Mouse (Mus musculus) kidney, adult 9 months (tissue): Measurements from ENCODE around the gene Kazn.

ENCODE experiments used
- DNase-seq: peaks from one replicate; pipeline ENCODE4 v3.0.0; 2022

The Kazn gene

DNA sequence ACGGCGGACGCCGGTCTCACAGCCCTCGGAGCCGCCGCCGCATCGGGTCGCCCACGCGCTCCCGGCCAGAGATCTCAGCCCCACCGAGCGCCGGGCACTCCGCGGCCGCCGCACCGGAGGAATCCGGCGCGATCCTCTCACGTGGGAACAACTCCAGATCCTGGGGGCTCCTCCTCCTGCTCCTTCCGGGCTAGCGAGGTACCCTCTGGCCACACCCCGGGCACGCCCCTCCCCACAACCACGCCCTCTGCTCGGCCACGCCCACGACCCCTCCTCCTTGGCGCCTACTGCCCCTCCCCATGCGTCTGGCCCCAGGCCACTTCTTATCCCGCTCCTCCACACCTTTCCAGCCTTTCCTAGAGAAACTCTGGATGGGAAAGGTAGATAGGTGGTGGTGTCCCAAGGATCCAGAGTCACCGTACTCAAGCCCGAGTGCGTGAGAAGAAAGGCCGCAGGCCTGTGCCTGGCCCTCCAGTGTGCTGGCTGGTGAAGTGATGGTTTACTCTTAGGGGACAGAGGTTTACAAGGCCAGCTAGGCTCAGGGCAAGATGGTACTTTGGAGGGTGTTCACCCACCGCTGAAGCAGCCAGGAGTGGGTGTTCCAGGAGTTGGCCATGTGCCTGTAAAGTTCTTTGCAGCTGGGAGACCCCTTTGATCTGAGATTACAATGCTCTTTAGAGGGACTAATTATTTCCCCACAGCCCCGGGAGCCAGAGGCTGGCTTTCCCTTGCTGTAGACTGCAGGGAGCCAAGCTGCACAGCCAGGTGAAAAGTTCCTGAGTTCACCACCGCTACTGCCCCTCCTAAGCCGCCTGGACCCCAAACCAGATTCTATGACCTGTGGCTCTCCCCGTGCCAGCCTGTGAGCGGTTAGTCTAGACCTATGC lies at the start of gene Kazn:
Kazn (minus strand) TSS at position 162 of the 887 bp plus-strand sequence.
- DNase-seq = peak; percentile 96

DNA sequence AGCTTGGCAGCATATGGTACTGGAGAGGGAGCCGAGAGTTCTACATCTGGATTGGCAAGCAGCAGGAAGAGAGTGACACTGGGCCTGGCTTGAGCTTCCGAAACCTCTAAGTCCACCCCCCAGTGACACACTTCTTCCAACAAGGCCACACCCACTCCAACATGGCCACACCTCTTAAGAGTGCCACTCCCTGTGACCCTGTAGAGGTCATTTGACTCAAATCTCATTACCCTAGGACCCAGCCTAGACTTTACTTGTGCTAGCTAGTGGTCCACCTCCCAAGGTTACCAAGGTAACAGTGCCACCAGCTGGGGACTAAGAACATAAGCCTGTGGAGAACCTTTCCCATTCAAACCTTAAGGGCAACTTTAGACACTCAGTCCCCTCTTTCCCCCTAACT lies 46.3 kb upstream of the Kazn start:
- no peak for DNase-seq

DNA sequence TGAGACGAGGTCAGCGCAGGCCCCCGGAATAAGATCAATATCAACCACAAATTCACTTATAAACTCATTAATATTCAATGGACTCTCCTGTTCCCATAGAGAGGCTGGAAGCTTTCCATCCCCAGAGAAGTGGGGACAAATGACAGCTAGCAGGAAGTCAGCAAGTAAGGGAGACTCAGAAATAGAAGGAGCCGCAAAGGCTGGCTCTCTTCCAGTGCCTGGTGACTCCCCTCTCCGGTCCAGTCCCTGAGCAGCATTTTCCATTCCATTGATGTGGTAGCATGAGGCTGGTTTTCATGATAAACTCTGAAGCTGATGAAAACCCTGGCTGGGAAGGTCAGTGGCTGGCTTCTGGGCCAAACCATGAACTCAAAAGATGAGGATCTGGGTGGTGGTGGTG lies 44.7 kb upstream of the Kazn start:
- DNase-seq = no peak

DNA sequence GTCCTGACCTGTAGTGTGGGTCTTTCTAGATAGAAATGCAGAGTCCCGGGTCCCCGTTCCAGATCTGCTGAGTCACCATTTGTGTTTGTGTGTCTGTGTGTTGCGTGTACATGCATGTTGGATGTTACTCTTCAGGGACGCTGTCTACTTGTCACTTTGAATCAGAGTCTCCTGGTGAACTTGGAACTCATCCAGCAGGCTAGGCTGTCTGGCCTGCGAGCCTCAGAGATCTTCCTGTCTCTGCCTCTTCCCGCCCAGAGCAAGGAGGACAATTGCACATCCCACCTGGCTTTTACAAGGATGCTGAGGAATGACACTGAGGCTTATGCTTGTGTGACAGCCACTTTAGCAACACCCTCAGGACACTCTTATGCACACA lies 39.0 kb upstream of the Kazn start:
- no peak for DNase-seq

DNA sequence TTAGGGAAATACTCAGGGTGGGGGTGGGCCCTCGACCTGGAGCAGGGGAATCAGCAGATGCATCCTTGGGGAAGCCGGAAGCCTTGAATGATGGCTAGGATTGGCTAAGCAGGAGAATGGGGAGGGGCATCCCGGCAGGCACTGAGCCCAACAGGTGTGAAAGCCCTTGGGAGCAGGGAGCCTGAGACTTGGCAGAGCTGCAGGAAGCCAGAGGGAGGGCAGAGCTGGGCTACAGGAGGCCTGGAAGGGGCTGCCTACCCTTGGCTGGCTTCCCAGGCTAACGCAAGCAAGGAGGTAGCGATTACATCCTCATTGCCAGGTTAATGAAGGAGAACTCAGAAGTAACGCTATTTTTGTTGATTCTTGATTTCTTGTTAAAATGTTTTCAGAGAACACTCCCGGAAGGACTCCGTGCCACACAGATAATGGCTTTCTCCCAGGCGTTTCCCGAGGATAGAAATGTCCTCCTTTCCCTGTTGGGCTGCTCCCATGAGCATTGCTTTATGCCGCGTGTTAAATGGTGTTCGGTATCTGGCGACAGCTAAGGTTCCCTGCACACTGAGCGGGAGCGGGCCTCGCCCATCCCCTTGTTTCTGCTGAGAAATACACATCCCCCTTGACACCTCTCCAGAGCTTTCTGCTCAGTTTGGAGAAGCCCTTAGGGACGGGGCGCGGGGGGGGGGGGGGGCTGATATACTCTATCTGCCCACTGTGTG lies 38.4 kb upstream of the Kazn start:
- peak; percentile 50 for DNase-seq

DNA sequence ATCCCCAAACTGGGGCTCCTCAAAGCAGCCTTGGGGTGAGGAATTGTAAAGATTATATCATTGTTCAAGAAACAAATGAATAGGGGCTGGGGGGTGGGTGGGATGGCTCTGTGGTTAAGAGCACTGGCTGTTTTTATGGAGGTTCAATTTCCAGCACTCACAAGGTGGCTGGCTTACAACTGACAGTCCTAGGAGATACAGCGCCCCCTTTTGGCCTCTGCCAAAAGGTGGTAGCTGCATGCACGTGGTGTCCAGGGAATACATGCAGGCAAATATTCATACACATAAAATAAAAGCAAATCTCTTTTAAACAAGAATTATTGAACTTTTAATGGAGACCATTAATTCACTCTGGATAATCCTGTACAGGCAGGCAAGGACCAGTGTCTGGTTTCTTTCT lies 36.0 kb upstream of the Kazn start:
- no peak for DNase-seq

DNA sequence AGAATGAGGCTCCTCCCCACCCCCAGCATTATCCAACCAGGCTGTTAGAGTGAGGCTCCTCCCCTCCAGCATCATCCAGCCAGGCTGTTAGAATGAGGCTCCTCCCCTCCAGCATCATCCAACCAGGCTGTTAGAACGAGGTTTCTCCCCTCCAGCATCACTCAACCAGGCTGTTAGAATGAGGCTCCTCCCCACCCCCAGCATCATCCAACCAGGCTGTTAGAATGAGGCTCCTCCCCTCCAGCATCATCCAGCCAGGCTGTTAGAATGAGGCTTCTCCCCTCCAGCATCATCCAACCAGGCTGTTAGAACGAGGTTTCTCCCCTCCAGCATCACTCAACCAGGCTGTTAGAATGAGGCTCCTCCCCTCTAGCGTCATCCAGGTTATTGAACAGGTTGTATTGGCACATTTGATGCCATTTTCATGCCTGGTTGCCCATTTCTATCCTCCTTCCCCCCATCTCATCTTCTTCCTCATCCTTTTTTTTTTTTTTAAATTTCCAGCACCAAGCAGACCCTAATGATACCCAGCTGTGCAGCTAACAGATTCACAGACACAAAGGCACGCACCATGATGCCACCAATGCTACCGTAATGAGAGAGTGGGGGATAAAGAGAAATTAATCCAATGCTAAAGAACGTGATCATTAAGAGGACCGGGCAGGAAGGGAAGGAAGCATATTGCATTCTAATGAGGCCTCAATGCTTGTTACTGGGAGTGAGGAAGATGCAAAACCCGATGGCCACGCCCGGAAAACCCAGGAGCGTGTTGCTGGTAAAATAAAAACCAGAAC lies 35.4 kb upstream of the Kazn start:
- no peak for DNase-seq

DNA sequence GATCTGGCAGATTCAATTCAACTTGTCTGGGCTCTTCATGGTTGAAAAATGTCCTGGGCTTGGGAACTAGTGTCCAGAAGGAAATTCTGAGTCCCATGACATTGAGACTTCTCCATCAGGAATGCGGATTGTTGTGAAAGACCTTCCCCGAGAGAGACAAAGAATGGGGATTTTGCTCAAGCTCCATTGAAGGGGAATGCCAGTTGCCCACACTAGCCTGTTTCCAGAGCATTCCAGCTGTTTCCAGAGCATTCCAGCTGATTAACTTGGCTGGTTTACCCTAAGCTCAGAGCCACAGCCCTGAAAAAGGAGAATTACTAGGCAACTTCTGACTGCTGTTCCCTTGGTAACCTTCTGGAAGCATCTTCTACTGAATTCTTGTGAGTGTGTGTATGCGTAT lies 32.3 kb upstream of the Kazn start:
- DNase-seq = no peak

DNA sequence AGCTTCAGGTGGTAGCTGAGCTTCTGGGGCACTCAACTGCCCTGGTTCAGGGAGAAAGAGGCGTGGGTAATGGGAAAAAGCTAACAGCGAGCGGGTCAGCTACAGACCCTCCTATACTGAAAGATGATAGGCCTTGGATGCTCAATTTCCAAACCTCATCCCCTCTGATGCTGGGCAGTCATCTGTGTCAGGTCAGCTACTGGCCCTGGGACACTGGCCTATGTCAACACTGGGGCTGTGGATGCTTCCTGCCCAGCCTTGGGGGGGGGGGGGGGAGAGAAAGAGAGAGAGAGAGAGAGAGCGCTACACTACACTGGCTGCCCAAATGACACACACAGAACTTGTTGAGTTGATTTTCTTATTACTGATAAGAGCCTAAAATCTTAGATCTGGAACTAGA lies 28.6 kb upstream of the Kazn start:
- DNase-seq = no peak

DNA sequence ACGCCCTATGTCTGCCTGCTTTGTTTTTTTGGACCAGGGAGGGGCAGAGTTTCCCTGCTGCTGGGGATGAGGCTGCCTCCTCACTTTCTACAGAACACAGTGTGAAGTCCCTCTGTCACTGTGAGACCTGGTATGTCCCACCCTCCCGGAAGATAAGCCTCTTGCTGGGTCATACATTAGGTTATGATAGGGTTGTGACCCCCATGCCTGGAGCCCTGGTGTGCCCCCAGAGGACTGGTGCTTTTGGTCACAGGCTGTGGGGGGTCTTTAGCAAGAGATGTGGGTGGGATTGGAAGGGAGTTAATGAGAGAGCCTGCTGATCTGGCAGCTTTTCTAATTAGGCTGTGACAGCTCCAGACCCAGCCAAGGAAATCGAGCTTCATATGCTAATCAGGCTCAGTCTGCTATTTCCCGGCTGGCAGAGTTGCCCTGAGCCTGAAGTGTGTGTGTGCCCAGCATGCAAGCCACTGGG lies 28.2 kb upstream of the Kazn start:
- no peak for DNase-seq

DNA sequence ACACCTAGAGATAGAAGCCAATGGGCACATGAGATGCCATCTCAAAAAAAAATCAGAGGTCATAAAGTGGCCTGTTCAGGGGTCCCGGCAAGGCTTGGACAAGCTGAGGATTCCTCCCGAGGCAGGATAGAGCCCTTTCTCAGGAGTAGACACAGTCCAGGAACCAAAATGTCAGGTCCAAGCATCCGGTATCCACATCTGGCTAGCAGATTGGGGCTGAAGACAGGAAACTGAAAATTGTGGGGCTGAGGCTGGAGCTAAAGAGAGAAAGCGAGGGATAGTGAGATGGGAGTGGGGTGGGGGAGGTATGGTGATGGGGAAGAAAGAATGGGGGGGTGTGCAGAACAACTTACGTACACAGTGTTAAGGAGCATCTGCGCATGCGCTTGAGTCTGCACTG lies 25.1 kb upstream of the Kazn start:
- DNase-seq = no peak

DNA sequence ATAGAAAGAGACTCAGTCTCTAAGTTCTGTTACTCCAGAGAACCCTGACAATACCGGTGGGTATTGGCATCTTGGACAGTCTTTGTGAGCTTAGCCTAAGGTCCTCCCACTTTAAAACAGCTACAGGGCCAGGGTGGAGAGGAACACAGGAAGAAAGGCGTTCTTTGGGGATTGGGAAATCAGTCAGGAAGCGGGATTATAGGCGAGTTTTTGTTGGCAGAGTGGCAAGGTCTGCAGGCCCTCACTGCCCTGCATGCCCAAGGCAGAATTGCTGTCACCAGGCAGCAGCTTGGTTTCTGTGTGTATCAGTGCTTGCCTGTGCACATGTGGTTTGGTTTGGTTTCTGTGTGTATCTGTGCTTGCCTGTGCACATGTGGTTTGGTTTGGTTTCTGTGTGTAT lies 22.5 kb upstream of the Kazn start:
- no peak for DNase-seq

DNA sequence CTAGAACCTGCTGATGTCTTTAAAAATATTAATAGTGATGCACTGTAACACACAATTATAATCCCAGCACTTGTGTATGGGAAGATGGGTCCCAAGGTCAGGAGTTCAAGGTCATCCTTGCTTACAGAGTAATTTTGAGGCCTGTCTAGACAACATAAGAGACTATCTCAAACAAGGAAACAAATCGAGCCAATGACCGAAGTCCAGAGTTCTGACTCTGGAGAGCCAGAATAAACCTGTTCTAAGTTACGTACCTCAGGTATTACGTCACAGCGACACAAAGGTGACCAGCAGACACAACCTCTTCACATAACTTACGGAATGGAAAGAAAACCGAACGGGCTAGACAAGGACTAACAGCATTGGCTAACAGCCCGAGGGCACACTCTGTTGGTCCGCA lies 19.5 kb upstream of the Kazn start:
- no peak for DNase-seq

DNA sequence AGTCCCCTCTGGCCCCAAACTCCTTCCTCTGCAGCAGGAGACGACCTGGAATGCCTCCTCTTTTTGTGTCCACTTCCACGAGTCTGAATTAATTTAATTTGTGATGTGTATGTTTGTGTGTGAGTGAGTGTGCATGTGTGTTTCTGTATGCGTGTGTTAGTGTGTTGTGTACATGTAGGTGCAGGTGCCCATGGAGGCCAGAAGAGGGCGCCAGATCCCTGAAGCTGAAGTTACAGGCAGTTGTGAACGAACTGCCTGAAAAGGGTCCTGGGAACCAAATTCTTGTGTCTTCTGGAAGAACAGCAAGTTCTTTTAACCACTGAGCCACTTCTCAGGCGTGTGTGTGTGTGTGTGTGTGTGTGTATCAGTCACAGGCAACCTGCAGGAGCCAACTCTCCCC lies 14.9 kb upstream of the Kazn start:
- no peak for DNase-seq

DNA sequence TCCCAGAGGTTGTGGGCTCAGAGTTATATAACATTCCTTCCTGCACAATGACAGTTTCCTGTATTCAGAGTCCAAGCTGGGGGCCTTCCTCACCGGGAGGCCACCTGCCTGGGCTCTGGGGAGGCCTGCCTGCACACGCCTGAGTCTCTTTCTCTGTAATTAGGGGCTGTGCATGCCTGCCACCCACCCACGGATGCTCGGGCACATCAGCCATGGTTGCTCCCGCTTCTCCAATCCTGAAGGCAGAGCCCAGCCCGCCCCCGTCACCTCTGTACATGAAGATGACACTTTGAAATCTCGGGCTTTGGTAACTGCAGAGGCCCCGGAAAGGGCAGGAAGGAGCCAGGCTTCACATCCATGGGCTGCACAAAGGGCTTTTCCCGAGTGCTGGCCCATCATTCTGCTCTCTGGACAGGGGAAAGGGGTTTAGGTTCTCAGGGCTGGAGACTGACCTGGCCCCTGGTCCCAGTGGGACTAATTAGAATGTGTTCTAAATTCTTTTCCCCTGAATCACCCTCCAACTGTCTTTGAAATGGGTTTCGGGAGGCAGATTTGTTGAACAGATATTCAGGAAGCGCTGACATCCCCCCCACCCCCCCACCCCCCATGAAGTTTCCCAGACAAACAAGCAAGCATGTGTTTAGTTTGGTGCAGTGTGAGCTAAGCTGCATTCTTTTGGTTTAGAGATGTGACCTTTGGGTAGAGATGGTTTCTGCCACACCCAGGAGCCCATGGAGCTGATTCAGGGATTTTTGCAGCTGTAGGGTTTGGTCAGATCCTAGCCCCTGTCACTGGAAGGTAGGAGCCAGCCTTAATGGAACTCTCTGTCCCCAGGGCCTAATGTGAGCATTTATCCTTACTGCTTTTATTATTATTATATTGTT lies 12.5 kb upstream of the Kazn start:
- peak; percentile 39 for DNase-seq

DNA sequence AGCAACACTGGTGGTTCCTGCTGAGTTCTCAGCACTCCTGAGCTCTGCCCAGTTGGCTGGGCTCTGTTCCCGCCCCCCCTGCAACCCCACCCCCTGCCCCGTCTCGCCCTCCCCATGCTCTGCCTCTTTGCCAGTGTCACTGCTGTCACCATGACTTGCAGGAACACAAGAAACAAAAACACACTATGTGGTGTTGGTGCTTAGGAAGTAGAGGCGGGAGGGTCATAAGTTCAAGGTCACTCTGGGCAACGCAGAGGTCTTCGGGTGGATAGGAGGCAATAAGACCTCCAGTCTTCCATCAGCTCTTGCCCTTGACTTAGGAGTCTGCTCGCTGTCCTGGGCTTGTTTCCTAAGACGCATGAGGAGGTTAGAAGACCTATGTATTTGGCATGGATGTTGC lies 10.9 kb upstream of the Kazn start:
- no peak for DNase-seq

DNA sequence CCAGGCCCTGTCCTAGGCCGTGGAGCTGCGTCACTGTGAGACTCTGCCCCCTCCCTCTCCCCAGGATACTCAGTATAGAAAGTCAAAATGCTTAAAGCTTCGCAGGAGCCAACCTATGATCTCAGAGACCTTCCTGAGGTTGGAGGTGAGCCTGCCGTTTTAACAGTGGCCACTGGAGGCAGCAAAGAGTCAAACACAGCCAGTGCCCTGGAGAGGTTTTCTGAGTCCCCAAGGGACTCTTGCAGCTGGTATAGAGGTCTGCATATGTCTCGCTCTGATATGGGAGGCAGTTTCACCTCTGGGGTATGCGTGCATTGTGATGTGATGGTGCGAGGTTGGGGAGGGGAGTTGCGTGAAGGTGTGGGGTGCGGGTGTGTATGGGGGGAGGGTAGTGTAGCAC lies 10.2 kb upstream of the Kazn start:
- peak; percentile 77 for DNase-seq

DNA sequence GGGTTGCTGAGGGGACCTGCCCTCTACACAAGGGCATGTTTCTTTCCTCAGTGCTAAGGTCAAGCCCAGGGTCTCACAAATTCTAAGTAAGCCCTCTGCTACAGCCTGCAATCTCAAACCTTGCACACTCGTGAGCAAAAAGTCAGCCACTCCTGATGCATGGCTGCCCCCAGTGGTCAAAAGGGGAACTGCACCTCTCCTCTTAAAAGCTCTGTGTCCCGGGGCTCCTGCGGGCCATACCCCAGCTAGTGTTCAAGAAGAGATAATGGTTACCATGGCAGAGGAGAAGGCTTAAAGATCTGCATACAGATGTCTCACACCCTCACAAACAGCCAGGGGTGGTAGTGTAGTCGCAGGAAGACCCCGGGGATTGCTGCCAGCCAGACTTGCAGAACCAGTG lies 9.2 kb upstream of the Kazn start:
- peak; percentile 87 for DNase-seq

DNA sequence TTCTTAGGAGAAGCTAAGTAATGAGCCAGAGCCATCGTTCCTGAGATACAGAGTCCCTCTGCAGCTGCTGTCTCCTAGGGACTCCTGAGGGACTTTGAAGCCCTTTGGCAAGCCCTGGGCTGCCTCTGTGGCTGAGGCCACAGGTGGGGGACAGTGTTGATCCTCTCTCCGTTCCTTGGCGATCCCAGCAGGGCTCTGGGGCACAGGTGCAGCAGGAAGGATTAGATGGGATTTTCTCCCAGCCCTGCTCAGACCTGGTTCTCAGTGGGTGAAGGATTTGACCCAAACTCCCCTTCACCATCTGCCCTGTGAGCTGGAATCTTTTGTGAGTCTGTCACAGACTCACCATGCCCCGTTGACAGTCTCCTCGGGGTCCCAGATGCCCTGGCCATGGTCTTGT lies 7.5 kb upstream of the Kazn start:
- DNase-seq = no peak

DNA sequence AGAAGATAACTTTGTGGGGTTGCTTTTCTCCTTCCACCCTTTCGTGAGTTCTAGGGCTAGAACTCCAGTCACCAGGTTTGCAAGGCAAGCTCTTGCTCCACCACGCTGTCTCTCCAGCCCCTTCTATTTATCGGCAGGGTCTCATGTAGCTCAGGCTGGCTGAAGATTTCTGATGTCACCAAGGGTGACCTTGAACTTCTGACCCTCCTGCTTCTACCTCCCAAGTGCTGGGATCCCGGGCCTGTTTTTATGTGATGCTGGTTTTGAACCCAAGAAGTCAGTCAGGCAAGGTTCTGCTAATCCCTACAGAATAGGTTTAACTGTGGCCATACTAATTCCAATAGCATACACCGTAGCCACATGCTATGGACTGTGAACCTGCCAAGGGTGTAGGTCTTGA lies 5.4 kb upstream of the Kazn start:
- no peak for DNase-seq

DNA sequence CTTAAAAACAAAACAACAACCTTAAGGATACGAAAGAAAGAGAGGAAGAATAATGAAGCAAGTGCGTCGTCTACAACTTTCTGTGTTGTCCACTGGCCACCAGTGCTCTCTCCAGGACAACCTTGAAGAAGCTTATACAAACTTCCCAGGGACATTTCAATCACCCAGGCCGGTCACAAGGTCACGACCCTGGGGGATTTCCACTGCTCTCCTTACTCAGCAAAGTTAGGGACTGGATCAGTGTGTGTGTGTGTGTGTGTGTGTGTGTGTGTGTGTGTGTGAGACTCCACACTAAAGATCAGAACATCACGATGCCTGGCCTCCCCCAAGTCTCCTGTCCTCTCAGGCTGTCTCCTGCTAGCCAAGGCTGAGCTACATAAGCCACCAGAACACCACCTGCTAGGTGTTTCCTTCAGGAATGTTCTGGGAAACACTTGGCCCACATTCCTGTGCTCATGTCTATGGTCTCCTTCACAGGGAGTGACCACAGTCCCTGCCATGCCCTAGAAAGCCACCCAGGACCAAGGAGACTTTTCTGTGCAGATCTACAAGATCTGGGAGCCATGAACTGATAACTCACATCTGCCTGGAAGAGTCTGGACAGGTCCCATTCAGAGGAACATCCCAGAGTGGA lies 3.7 kb upstream of the Kazn start:
- no peak for DNase-seq

DNA sequence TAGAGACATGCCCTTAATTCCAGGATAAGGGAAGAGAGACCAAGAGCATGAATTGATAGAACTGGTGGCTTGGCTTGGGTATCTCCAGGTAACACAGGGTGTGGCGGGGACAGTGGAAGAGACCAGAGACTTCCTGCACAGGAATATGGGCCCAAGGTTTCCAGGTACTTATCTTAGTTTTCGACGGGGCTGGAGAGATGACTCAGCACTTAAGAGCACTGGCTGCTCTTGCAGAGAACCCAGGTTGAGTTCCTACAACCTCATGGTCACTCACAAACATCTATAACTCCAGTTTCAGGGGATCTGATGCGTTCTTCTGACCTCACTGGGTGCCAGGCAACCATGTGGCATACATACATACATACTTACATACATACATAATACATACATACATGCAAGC lies 3.0 kb upstream of the Kazn start:
- no peak for DNase-seq
